Mouse (Mus musculus) forebrain, postnatal 0 days (tissue): ENCODE measurements around the gene Dis3l2. TPM values are rescaled to one million over a fixed set of nuclear protein-coding genes. Genes with fewer than 3 reads are reported as not detected.

Source experiments
- ATAC-seq: fragments of 200-750 bp; cut with Nextera tagmentation; 2 replicates; pipeline ENCODE4 v1.8.0; 2017; ENCODE audit warnings: mild to moderate bottlenecking, moderate library complexity
- DNase-seq: peaks from one replicate; pipeline ENCODE4 v3.0.0-alpha.2; 2015
- H3K27ac ChIP-seq: fragments of 300-500 bp; sonication (generic); 2 replicates; pipeline ENCODE4 v1.5.1; 2014; ENCODE audit warnings: low read depth, mild to moderate bottlenecking, antibody characterized with exemption, low read length, moderate library complexity, mixed read lengths
- H3K27me3 ChIP-seq: fragments of 300-500 bp; sonication (generic); 2 replicates; pipeline ENCODE4 v1.6.1; 2014; ENCODE audit warnings: mild to moderate bottlenecking, low read length, mixed read lengths; ENCODE audit not compliant: insufficient read depth
- H3K36me3 ChIP-seq: fragments of 300-500 bp; sonication (generic); 2 replicates; pipeline ENCODE4 v1.6.1; 2014; ENCODE audit warnings: mild to moderate bottlenecking, moderate library complexity; ENCODE audit not compliant: insufficient read depth
- H3K4me1 ChIP-seq: fragments of 300-500 bp; sonication (generic); 2 replicates; pipeline ENCODE4 v1.6.1; 2014; ENCODE audit warnings: antibody characterized with exemption; ENCODE audit not compliant: insufficient read depth
- H3K4me2 ChIP-seq: fragments of 300-500 bp; sonication (generic); 2 replicates; pipeline ENCODE4 v1.6.1; 2014; ENCODE audit warnings: low read depth, mild to moderate bottlenecking, moderate library complexity
- H3K4me3 ChIP-seq: fragments of 300-500 bp; sonication (generic); 2 replicates; pipeline ENCODE4 v1.5.1; 2014; ENCODE audit warnings: low read depth, low read length, mixed read lengths
- H3K9ac ChIP-seq: fragments of 300-500 bp; sonication (generic); 2 replicates; pipeline ENCODE4 v1.6.1; 2014; ENCODE audit warnings: mild to moderate bottlenecking
- H3K9me3 ChIP-seq: fragments of 300-500 bp; sonication (generic); 2 replicates; pipeline ENCODE4 v1.6.1; 2016; ENCODE audit warnings: low read length
- CTCF ChIP-seq: sonication (generic); IDR thresholded peaks from 2 replicates; pipeline ENCODE4 v1.5.1; 2016; ENCODE audit warnings: antibody characterized with exemption, control low read depth, low read depth
- WGBS: fragments of 180-500 bp; shearing (Covaris S2); extraction: QIAGEN DNeasy Blood & Tissue Kit; methylation state at CpG from one replicate; pipeline ENCODE4 v1.1.7; 2014; 5-methylcytosine and 5-hydroxymethylcytosine counted together
- polyA plus RNA-seq: library from polyadenylated mRNA; unstranded; fragments of >200 nt; fragmentation: Nextera tagmentation; extraction: Ambion mirVana; gene quantifications from 2 replicates; pipeline ENCODE4 v1.2.1, GENCODE M21; 2015
- total RNA-seq: library from RNA; depleted of rRNA; stranded (reverse); fragments of >200 nt; gene quantifications from 2 replicates; pipeline ENCODE4 v1.2.3, GENCODE M21; 2014; rRNA removed

Dis3l2 gene
- total and polyA plus RNA-seq, 2 experiments from 2014 or later = 35.0 to 53.6 TPM

DNA sequence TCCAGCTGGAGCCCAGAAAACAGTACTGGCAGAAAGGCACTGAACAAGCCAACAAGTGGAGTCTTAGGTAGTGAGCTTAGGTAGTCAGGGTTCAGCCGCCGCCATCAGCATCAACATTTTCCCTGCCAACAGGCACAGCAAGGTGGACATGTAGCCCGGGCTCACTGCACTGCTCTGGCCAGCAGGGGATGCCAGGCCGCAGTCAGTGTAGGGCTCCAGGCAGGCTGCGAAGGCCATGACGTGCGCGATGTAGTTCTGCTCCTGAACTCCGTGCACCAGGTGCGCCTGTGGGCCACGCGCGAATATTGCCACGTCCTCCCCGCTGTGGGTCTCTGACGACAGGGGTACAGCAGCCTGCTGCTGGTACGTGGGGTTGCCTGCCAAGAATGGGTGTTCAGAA lies 383.4 kb downstream of the Dis3l2 start:
- no peaks in the 10 kb centered on the region for H3K36me3 ChIP-seq
- H3K9ac ChIP-seq = no peak overlapping the region
- no peak for TF ChIP-seq CTCF
- H3K9me3 ChIP-seq = no peaks in the 10 kb centered on the region
- no peak overlapping the region for H3K27ac ChIP-seq
- H3K27me3 ChIP-seq = no peaks in the 10 kb centered on the region
- H3K4me3 ChIP-seq = no peak overlapping the region
- no peak for DNase-seq
- H3K4me1 ChIP-seq = no peaks in the 10 kb centered on the region
- H3K4me2 ChIP-seq = no peak overlapping the region
- WGBS = 81% methylated on average over 17 of the region's 17 CpGs
- ATAC-seq = no peak

- no peak for DNase-seq
- TF ChIP-seq CTCF = no peak
- Histone ChIP-seq H3K9ac (no peak overlapping the region), H3K4me2 (no peak overlapping the region), H3K36me3 (no peaks in the 10 kb centered on the region), H3K27ac (no peak overlapping the region), H3K9me3 (no peaks in the 10 kb centered on the region), H3K27me3 (no peaks in the 10 kb centered on the region), H3K4me1 (no peaks in the 10 kb centered on the region), H3K4me3 (no peak overlapping the region)
- 80% methylated on average over 11 of the region's 11 CpGs for WGBS
- no peak for ATAC-seq
Observed at GRCm38 (mm10) chr1:87089251-87089650, 385.6 kb downstream of the Dis3l2 start.

DNA sequence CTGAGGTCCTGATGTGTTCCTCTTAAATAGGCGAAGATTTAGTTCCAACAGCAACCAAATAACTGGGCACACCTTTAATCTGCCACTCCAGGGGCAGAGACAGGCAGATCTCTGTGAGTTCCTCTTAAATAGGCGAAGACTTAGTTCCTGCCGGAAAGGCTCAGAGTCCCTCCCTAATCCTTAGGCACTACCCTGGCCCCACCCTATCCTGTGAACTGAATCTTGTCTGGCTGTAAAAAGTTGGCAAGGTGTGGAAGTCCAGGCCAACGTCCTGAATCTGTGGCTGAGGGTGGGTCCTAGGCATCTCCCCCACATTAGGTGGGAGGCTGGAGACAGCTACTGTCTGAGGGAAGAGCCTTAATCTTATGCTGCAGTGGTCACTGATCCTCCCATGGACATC lies 386.2 kb downstream of the Dis3l2 start, which contains the start of gene Alppl2:
Gene Alppl2 (minus strand): TSS at position 101 of the 400 bp plus-strand sequence.
- 76% methylated on average over 4 of the region's 4 CpGs for WGBS
- no peak for DNase-seq
- Histone ChIP-seq H3K36me3 (no peaks in the 10 kb centered on the region), H3K9me3 (no peaks in the 10 kb centered on the region), H3K4me1 (no peaks in the 10 kb centered on the region), H3K4me2 (no peak within 1 kb of the TSS), H3K27me3 (no peaks in the 10 kb centered on the region), H3K27ac (no peak within 1 kb of the TSS), H3K4me3 (no peak within 1 kb of the TSS), H3K9ac (no peak within 1 kb of the TSS)
- no peak for ATAC-seq
- TF ChIP-seq CTCF = no peak

GRCm38 (mm10) chr1:87095642-87096041 lies 392.0 kb downstream of the Dis3l2 start:
- TF ChIP-seq CTCF = no peak
- DNase-seq (no peak), ATAC-seq (no peak)
- 79% methylated on average over 8 of the region's 8 CpGs for WGBS
- no peaks in the 10 kb centered on the region for H3K27me3 ChIP-seq
- H3K9ac ChIP-seq = no peak overlapping the region
- H3K27ac ChIP-seq = no peak overlapping the region
- no peaks in the 10 kb centered on the region for H3K4me1 ChIP-seq
- no peak overlapping the region for H3K4me2 ChIP-seq
- H3K4me3 ChIP-seq = no peak overlapping the region
- H3K9me3 ChIP-seq = no peaks in the 10 kb centered on the region
- H3K36me3 ChIP-seq = no peaks in the 10 kb centered on the region

- no peak overlapping the region for H3K9ac ChIP-seq
- H3K27me3 ChIP-seq = no peaks in the 10 kb centered on the region
- peak; percentile 77 for ATAC-seq
- peak; percentile 68 for TF ChIP-seq CTCF
- 14% methylated on average over 30 of the region's 30 CpGs for WGBS
- H3K27ac ChIP-seq = no peak overlapping the region
- H3K36me3 ChIP-seq = no peaks in the 10 kb centered on the region
- H3K4me2 ChIP-seq = 0 out of 2 replicates have a peak overlapping the region, but pooled peaks have one; percentile 21
- no peaks in the 10 kb centered on the region for H3K4me1 ChIP-seq
- no peak overlapping the region for H3K4me3 ChIP-seq
- no peaks in the 10 kb centered on the region for H3K9me3 ChIP-seq
- peak; percentile 22 for DNase-seq
Observed at GRCm38 (mm10) chr1:87098358-87098975, 394.9 kb downstream of the Dis3l2 start.

Other genes starting within 250 kb of the Dis3l2 start
- 1,921 and 1,968 TPM in 2 replicates for gene Ptma, start 177.1 kb upstream of the Dis3l2 start, total RNA-seq
- 1,724 and 1,908 TPM in 2 replicates for gene Ptma, start 177.1 kb upstream of the Dis3l2 start, polyA plus RNA-seq
- gene Pde6d, start 121.2 kb upstream of the Dis3l2 start, total RNA-seq = 44.9 and 59.0 TPM in 2 replicates
- 110 and 116 TPM in 2 replicates for gene Pde6d, start 121.2 kb upstream of the Dis3l2 start, polyA plus RNA-seq
- gene Cops7b, start 120.9 kb upstream of the Dis3l2 start, total RNA-seq = 37.6 and 40.3 TPM in 2 replicates
- 54.3 and 54.7 TPM in 2 replicates for gene Cops7b, start 120.9 kb upstream of the Dis3l2 start, polyA plus RNA-seq
- gene Nppc, start 33.2 kb upstream of the Dis3l2 start, total RNA-seq = 5.7 and 6.3 TPM in 2 replicates
- 7.7 and 9.2 TPM in 2 replicates for gene Nppc, start 33.2 kb upstream of the Dis3l2 start, polyA plus RNA-seq